ENCODE assay signal across 9 mouse cellular contexts in genomic region chr2:74701949-74702819, GRCm38 (mm10). TPM values are rescaled to one million over a fixed set of nuclear protein-coding genes. Genes with fewer than 3 reads are reported as not detected.
DNase-seq lines count a peak whose midpoint lies in the region; ATAC-seq and TF ChIP-seq lines count a peak whose summit lies in the region.
"Had no signal": no experiment of that assay in that cellular context is flagged by ENCODE, and none has a peak within 500 bp of the region (broad histone marks: within the 10 kb centered on the region; RNA-seq: fewer than 3 reads in every experiment).

No protein-coding gene starts in this region.

- peak; percentile 95 for TF ChIP-seq CTCF in brain, embryonic 14.5 days (IDR thresholded peaks at IDR 0.05; ENCODE audit: borderline replicate concordance, extremely low read depth, insufficient read depth, insufficient read length)

- H3K27me3 ChIP-seq in splenic B cell, adult 2 months (ENCODE audit: control insufficient read depth, insufficient read depth, low read length, poor library complexity, severe bottlenecking) = peaks cover 3% of the 10 kb centered on the region

- no peak for TF ChIP-seq POLR2A in brain, embryonic 14.5 days (IDR thresholded peaks at IDR 0.05; ENCODE audit: borderline replicate concordance, extremely low read depth, insufficient read depth, insufficient read length, poor library complexity, severe bottlenecking)

- DNase-seq in frontal cortex, adult 2 months (ENCODE audit: extremely low spot score in 1 of 2, low spot score in 1 of 2) = peak; percentile 25 to 92
- peak; percentile 51 for DNase-seq in CD4-positive helper T cell, adult 2 months (ENCODE audit: low read depth, low spot score)
- peak; percentile 91 for DNase-seq in brain, embryonic 14.5 days (ENCODE audit: low read depth)
- DNase-seq in frontal cortex, postnatal 36 days (ENCODE audit: low spot score in 2 of 2) = peak; percentile 82 to 86
- DNase-seq in layer of hippocampus, postnatal 10 days (ENCODE audit: low spot score in 2 of 2) = peak; percentile 88 to 89
- DNase-seq in lung, postnatal 36 days = peak; percentile 83
- DNase-seq in splenic B cell, adult 2 months (ENCODE audit: low read depth, low spot score) = peak; percentile 74

- no peak for ATAC-seq in frontal cortex, adult (ENCODE audit: low TSS enrichment)

- H3K36me3 ChIP-seq in splenic B cell, adult 2 months (ENCODE audit: control insufficient read depth, insufficient read depth, low read length, poor library complexity, severe bottlenecking) = no peaks in the 10 kb centered on the region

RNA-seq across cellular contexts. Expression of gene Hoxd8, which starts 2.2 kb away (rescaled TPM):
- polyA plus RNA-seq in frontal cortex, adult 2 months (2012; rRNA removed) = 0.04 and 0.06 TPM in 2 replicates
- polyA plus RNA-seq in brain, embryonic 14.5 days (2012; rRNA removed) = 0.73 and 1.6 TPM in 2 replicates
- under 1 TPM in 1 of 2 experiments, not detected in 1; 0.23 TPM for total RNA-seq in layer of hippocampus, postnatal 10 days (2021)

RNA-seq across cellular contexts. Expression of gene Hoxd9, which starts 4.7 kb away (rescaled TPM):
- polyA plus RNA-seq in frontal cortex, adult 2 months (2012; rRNA removed) = 0.04 and 0.11 TPM in 2 replicates
- 0.19 and 0.36 TPM in 2 replicates for polyA plus RNA-seq in brain, embryonic 14.5 days (2012; rRNA removed)
- total RNA-seq in layer of hippocampus, postnatal 10 days (2021) = not detected

RNA-seq across cellular contexts. Expression of gene Hoxd3, which starts 9.5 kb away (rescaled TPM):
- not detected in 2 replicates for polyA plus RNA-seq in frontal cortex, adult 2 months (2012; rRNA removed)
- polyA plus RNA-seq in brain, embryonic 14.5 days (2012; rRNA removed) = 9.6 and 47.4 TPM in 2 replicates
- not detected for total RNA-seq in layer of hippocampus, postnatal 10 days (2021)

RNA-seq across cellular contexts. Expression of gene Hoxd4, which starts 9.5 kb away (rescaled TPM):
- polyA plus RNA-seq in frontal cortex, adult 2 months (2012; rRNA removed) = not detected in 2 replicates
- 0.81 and 5.5 TPM in 2 replicates for polyA plus RNA-seq in brain, embryonic 14.5 days (2012; rRNA removed)
- not detected for total RNA-seq in layer of hippocampus, postnatal 10 days (2021)
- polyA plus RNA-seq: lung, embryonic 16.5 days had no signal

RNA-seq across cellular contexts. Expression of gene Hoxd10, which starts 10.5 kb away (rescaled TPM):
- polyA plus RNA-seq in frontal cortex, adult 2 months (2012; rRNA removed) = not detected in 2 replicates
- polyA plus RNA-seq in brain, embryonic 14.5 days (2012; rRNA removed) = 0.04 and 0.14 TPM in 2 replicates
- total RNA-seq in layer of hippocampus, postnatal 10 days (2021) = not detected

Comparison
In these comparisons a context has a peak if more than half of its experiments do, and no peak if none do; other contexts are left out.
1. RNA of gene Hoxd3, which starts 9.5 kb away (polyA plus RNA-seq): 9.6 to 47.4 TPM in brain, embryonic 14.5 days; not detected in frontal cortex, adult 2 months; every median in the first group is over 10 times any median in the second.
2. Peak in every context shown above with its lines, with median percentiles within 50 percentile points of each other: DNase-seq.